Mouse (Mus musculus) olfactory bulb, adult 2 months (tissue): Measurements from ENCODE around the gene Apobec3.

Experiments
- CTCF ChIP-seq: fragments of 200-500 bp; IDR thresholded peaks from 2 replicates; pipeline ENCODE4 v1.5.1; 2012; ENCODE audit warnings: low read depth, mild to moderate bottlenecking, low read length, moderate library complexity; ENCODE audit not compliant: insufficient read depth
- POLR2A ChIP-seq: fragments of 200-500 bp; IDR thresholded peaks from 2 replicates; pipeline ENCODE4 v1.6.1; 2012; ENCODE audit warnings: mild to moderate bottlenecking, low read depth, low read length, moderate library complexity; ENCODE audit not compliant: insufficient read depth

DNA sequence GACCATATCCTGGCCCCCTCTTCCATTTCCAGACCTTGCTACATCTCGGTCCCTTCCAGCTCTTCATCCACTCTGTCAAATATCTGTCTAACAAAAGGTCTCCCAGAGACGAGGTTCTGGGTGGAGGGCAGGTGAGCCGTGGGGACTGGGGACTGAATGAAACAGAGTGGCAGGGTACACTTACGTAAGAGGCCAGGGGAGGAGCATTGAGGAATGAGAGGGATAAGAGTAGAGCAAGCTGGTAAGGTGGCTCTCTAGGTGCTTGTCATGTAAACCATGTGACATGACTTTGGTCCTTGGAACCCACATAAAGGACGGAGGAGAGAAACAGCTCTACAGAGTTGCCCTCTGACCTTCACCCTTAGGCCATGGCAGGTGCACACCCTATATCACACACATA is 7.5 kb downstream of the Apobec3 start:
- TF ChIP-seq CTCF (no peak), POLR2A (no peak)
